Mouse (Mus musculus) left cerebral cortex, adult 9 months (tissue): ENCODE measurements around the gene Krt42.
A peak's percentile ranks its signal among the peaks of the same experiment; 100 is the strongest.
"Not testable (repeated sequence)": the region's sequence is repeated elsewhere in the genome, so short reads cannot be mapped to it uniquely, and the experiment has no call there.

Experiments used
- DNase-seq, 2 experiments: peaks; one replicate each; pipeline ENCODE4 v3.0.0; 2022; ENCODE audit warnings: low spot score in 2 of 2

Krt42 gene

GRCm38 (mm10) chr11:100278759-100279158 is 9.1 kb upstream of the Krt42 start:
- DNase-seq, result no peak

- DNase-seq, result no peak
These were observed 8.2 kb upstream of the Krt42 start for GRCm38 (mm10) chr11:100277726-100278480.

- no peak for DNase-seq
These were observed 5.8 kb upstream of the Krt42 start for GRCm38 (mm10) chr11:100275466-100275865.

- DNase-seq, result no peak
These were observed 5.0 kb upstream of the Krt42 start for GRCm38 (mm10) chr11:100274719-100275118.

- DNase-seq, result no peak
These were observed 2.2 kb upstream of the Krt42 start for GRCm38 (mm10) chr11:100271878-100272277.

- no peak for DNase-seq
These were observed 7.4 kb downstream of the Krt42 start for GRCm38 (mm10) chr11:100262058-100262980.

DNA sequence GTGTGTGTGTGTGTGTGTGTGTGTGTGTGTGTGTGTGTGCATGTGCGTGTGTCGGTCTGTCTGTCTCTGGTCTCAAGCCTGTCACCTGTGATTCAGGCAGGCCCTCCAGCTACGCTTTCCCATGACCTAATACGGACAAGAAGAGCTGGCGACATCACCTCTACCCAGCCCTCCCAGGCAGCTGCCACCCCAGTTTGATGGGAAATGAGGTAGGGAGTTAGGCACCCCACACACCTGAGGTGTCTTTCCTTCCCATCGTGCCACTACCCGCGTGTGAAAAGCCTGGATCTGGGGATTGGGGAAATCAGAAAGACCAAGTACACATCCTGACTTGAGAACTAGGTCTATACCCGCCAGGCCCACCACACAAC is 8.5 kb downstream of the Krt42 start:
- DNase-seq, result no peak

DNA sequence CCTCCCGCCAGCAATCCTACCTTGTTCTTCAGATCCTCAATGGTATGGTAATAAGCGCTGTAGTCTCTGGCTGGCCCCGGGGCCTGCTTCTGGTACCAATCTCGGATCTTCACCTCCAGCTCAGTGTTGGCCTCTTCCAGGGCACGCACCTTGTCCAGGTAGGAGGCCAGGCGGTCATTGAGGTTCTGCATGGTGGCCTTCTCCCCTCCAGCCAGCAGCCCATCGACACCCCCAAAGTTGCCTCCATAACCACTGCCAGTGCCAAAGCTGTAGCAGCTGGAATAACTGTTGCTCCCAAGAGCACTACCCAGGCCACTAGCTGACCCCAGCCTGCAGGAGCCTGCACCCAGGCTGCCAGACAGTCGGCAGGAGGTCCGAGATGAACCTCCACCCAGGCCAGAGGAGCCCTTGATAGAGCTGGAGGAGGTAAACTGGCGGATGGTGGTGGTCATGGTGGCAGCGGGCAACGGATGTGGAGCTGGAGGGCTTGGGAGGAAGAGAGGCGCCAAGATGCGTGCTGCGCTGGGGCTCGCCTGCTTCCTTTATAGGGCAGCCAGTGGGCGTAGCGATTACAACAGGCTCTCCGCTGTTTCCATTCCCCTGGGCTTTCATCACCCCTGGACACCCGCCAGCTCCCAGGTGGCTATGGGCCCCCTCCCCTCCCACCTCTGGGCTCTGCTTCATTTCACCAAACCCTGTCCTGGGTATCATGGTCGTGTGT is 9.0 kb downstream of the Krt42 start, which contains the start of gene Krt17:
TSS of gene Krt17 (minus strand) at position 516 of the 721 bp plus-strand sequence.
- no peak for DNase-seq

DNA sequence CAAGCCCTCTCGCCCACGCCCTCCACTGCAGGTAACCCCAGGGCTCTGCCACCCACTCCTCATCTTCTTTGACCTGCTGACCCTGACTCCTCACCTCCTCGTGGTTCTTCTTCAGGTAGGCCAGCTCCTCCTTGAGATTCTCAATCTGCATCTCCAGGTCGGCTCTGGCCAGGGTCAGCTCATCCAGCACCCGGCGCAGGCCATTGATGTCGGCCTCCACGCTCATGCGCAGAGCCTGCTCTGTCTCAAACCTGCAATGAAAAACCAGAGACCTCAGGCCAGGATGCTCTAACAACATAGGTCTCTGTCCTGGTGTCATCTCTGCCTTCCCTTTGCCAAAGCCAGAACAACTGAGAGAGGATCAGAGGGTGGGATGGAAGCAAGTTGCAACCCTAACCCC is 10.6 kb downstream of the Krt42 start:
- no peak for DNase-seq

DNA sequence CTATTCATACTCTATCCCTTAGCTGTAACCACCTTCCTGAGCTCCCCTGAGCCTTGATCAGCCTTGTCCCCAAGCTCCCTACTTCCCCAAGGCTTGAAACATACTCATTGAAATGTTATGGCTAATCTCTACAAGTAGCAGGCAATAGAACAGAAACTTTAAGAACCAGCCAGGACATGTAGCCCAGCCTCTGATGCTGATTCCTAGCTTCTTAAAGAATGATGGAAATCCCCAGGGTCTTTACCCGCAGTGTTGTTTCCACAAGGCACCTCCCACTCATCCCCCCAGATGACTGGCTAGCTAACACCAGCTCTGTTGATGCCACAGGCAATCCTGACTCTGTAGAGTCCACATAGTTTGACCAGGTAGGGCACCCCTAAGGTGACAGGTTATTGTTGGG is 11.7 kb downstream of the Krt42 start:
- no peak for DNase-seq

DNA sequence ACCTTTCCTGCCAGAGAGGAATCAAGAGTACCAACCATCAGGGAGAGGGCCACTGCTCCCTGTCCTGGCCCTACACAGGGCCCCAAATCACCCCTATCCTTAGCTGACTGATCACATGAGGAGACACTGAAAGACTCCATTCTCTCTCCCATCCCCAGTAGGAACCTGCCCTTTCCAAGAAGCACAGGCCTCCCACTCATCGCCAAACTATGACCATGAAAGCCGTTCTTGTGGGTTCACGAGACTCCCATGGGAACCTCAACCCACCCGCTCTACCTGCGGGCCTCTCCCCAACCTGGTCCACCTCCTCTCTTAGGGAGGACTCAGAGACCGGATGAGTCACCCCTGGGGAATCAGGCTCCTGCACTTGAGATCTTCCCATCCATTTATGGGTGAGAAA is 14.2 kb downstream of the Krt42 start:
- no peak for DNase-seq

DNA sequence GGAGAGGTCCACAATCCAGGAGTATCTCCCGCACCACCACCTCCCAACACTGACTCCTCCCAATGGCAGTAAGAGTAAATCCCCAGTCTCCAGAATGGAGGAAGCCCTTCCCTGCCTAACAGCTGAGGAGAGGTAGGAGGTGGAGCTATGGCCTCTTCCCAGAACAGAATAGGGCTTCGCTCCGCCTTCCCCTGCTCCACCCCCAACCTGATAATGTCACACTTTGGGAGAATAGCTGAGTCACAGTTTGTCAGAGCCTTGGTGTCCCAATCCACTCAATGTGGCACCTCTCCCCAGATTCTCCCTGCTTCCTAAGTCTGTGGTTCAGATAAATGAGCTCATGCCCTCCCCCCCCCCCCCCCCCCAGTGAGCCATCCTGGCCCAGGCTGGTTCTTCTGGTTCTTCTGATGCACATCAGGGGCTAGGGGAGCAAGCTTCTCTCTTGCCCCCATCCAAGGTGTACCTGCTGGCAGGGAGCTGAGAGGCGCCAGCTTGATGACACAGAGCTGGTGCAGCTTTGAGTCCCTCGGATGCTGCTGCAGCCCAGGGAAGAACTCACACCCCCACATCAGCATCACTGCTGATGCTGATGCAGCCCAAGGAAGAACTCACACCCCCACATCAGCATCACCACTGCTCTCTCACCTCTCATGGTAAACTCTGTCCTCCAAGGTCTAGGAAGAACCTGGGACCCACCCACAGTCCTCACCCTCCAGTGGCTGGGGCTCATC is 15.1 kb downstream of the Krt42 start:
- DNase-seq, result peak in 1 of 2 experiments; percentile 25

- no peak for DNase-seq
These were observed 20.7 kb downstream of the Krt42 start, which contains the start of gene Krt16 for GRCm38 (mm10) chr11:100248852-100249465. Krt16 (minus strand) TSS chr11:100248902.

DNA sequence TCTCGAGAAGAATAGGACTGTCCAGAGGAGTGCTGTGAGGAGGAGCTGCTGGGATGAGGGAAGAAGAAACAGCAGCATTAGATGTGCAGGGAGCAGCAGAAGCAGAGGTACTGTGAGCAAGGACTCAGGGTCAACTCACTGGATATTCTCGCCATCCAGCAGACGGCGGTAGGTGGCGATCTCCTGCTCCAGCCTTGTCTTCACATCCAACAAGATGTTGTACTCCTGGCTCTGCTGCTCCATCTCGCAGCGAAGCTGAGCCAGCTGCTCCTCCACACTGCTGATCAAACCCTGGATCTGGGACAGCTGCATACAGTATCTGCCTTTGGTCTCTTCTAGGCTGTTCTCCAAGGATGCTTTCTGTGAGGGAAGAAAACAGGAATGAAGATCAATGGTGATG is 23.2 kb downstream of the Krt42 start:
- DNase-seq, result not testable (repeated sequence)

GRCm38 (mm10) chr11:100240272-100240671 is 29.4 kb downstream of the Krt42 start:
- not testable (repeated sequence) for DNase-seq

DNA sequence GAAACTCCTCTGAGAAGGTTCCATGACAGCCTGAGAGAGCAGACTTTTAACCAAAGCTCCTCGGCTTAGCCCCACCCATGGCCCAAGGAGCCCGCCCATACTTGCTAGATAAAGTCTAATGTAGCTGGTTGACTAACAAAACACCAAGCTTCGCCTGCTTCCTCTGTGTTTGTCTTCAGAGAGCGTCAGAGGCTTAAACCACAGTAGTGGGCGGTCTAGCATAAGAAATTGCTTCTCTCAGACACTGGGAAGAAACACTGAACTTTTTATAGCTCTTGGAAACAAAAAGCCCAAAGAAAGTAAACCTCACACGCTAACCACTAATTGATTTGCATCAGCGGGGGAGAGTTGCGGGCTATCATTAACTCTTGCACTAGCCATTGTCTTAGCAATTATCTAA is 47.9 kb downstream of the Krt42 start:
- peak in 1 of 2 experiments; percentile 35 for DNase-seq

DNA sequence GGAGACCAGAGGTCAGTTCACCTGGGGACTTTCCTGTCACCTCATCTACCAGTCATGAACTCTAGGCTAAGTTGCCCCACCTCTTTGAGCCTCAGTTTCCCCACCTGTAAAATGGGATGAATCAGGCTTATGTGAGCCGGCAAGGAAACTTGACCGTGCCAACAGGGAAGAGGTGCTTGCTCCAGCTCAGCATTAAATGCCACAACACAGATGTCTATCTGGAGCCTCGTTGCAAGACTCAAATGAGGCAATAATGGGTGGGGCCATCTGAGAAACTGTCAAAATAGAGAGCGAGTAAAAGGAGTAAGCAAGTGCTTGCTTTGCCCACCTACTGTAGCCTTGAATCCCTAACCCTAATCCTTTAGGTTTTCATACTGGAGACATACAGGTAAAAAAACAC is 50.4 kb downstream of the Krt42 start:
- DNase-seq, result no peak
